Mouse (Mus musculus) cerebellum, adult 18-20 months (tissue): ENCODE measurements at regions not wholly inside any gene's neighbourhood (a gene's known extent, or its start where the extent isn't known, plus 50 kb on each side); places are given as distances from the start of the nearest gene placed in this dataset.
A peak's percentile ranks its signal among the peaks of the same experiment; 100 is the strongest.

Experiments
- DNase-seq, 2 experiments: peaks; one replicate each; pipeline ENCODE4 v3.0.0; 2021

DNA sequence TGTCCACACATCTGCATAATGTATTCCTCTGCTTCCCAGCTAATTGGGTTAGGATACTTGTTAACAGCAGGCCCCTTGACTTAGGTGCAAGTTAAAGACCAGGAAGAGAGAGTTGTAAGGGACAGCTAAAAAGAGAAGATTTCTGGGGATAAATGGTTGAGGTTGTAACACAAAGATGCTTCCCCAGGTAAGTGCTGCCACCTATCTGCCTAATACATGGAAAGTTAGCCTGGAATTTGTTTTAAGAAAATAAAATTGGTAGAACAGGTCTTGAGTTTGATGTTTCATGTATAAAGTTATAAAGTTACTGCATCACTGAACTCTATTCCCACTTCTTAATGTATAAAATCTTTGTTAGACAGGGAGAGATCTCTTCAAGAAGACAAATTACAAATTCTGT is 232.4 kb upstream of the Aga start:
- peak in 1 of 2 experiments; percentile 2 for DNase-seq

DNA sequence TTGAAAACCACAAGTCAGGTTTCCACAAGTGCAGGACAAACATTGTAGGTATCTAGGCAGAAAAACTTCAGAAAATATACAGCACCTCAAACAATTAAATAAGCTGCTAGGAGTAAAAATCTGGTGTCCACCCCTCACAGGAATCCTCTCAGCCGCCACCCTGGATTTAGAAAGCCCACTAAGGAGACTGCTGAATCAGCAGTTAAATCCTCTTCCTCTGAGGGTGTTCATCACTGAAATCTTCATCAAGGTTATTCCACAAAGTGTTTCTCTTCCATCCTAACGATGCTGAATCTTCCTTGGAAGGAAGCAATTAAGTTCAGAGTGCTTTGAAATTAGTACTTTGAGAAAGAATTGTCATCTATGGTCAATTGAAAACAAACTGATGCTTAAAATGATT is 230.5 kb upstream of the Aga start:
- DNase-seq = no peak
